8 mouse cellular contexts compared by ENCODE assay signal in the genomic region with DNA sequence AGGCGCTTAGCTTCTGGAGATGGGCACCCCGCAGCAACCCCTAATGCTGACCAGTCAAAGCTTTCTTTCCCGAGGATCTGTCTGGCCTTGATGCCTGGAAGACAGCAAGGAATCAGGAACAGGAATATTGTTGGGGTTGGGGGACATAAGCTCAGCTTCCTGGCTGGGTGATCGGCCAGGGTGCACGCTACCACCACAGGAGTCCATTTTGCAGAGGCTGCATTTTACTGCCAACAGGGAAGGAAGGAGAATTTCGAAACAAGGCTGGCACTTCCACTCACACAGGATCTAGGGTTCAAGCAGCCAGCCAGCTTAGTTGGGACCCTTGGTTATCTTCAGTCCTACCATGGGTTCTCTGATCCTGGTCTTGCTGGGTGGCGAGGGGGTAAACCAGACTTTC. TPM values are rescaled to one million over a fixed set of nuclear protein-coding genes. Genes with fewer than 3 reads are reported as not detected.
A peak's percentile ranks its signal among the peaks of the same experiment; 100 is the strongest.
DNase-seq lines count a peak whose midpoint lies in the region; ATAC-seq lines count a peak whose summit lies in the region.

No protein-coding gene starts in this region.

- 0 out of 2 replicates have a peak, but pooled peaks cover 5% of the 10 kb centered on the region for H3K27me3 ChIP-seq in heart, embryonic 15.5 days
- 0 out of 2 replicates have a peak, but pooled peaks cover 3% of the 10 kb centered on the region for H3K27me3 ChIP-seq in hindbrain, embryonic 13.5 days
- H3K27me3 ChIP-seq in midbrain, embryonic 14.5 days (ENCODE audit: control insufficient read depth, insufficient read depth, low read length), result no peaks in the 10 kb centered on the region

- peaks cover 10% of the 10 kb centered on the region for H3K4me1 ChIP-seq in heart, embryonic 15.5 days (replicated peaks)
- H3K4me1 ChIP-seq in hindbrain, embryonic 13.5 days (replicated peaks), result peaks cover 17% of the 10 kb centered on the region
- H3K4me1 ChIP-seq in midbrain, embryonic 14.5 days (ENCODE audit: control insufficient read depth, insufficient read depth, low read length), result peaks cover 8% of the 10 kb centered on the region

- no peak for ATAC-seq in heart, embryonic 15.5 days (replicated peaks; ENCODE audit: insufficient number of reproducible peaks, insufficient read depth, low FRiP score, low read depth)
- no peak for ATAC-seq in hindbrain, embryonic 13.5 days (ENCODE audit: low FRiP score)
- ATAC-seq in midbrain, embryonic 14.5 days (ENCODE audit: low FRiP score, low TSS enrichment), result no peak
- no peak for ATAC-seq in erythroblast, adult 5-6 weeks (replicated peaks; ENCODE audit: low FRiP score, poor library complexity, severe bottlenecking)
- ATAC-seq in megakaryocyte-erythroid progenitor cell, adult 5-6 weeks (replicated peaks; ENCODE audit: low FRiP score, low TSS enrichment, poor library complexity, severe bottlenecking), result no peak

- H3K9me3 ChIP-seq in heart, embryonic 15.5 days (replicated peaks), result no peaks in the 10 kb centered on the region
- no peaks in the 10 kb centered on the region for H3K9me3 ChIP-seq in hindbrain, embryonic 13.5 days
- H3K9me3 ChIP-seq in midbrain, embryonic 14.5 days (ENCODE audit: control insufficient read depth, low read length), result no peaks in the 10 kb centered on the region

- H3K9ac ChIP-seq in heart, embryonic 15.5 days, result no peak overlapping the region
- H3K9ac ChIP-seq in hindbrain, embryonic 13.5 days, result no peak overlapping the region
- H3K9ac ChIP-seq in midbrain, embryonic 14.5 days (replicated peaks; ENCODE audit: low read length), result peak overlapping the region; percentile 79; the same call in 1 of the 2 replicates

- peak overlapping the region; percentile 66 for H3K4me3 ChIP-seq in heart, embryonic 15.5 days
- peak overlapping the region; percentile 63 for H3K4me3 ChIP-seq in hindbrain, embryonic 13.5 days
- peak overlapping the region; percentile 56 for H3K4me3 ChIP-seq in midbrain, embryonic 14.5 days (replicated peaks; ENCODE audit: low read depth, low read length)

- H3K36me3 ChIP-seq in heart, embryonic 15.5 days, result peaks cover 35% of the 10 kb centered on the region
- peaks cover 54% of the 10 kb centered on the region for H3K36me3 ChIP-seq in hindbrain, embryonic 13.5 days
- peaks cover 39% of the 10 kb centered on the region for H3K36me3 ChIP-seq in midbrain, embryonic 14.5 days (ENCODE audit: control insufficient read depth, insufficient read depth, low read length)

- no peak overlapping the region for H3K27ac ChIP-seq in heart, embryonic 15.5 days
- peak overlapping the region; percentile 52; the same call in 1 of the 2 replicates for H3K27ac ChIP-seq in hindbrain, embryonic 13.5 days
- H3K27ac ChIP-seq in midbrain, embryonic 14.5 days (replicated peaks; ENCODE audit: low read depth, low read length), result peak overlapping the region; percentile 68; the same call in 1 of the 2 replicates

- H3K4me2 ChIP-seq in heart, embryonic 15.5 days, result peak overlapping the region; percentile 85
- peak overlapping the region; percentile 66 for H3K4me2 ChIP-seq in hindbrain, embryonic 13.5 days
- peak overlapping the region; percentile 70 for H3K4me2 ChIP-seq in midbrain, embryonic 14.5 days (ENCODE audit: low read length)

- 44% methylated on average over 7 of the region's 7 CpGs for WGBS in heart, embryonic 15.5 days
- 51% methylated on average over 7 of the region's 7 CpGs for WGBS in hindbrain, embryonic 13.5 days
- WGBS in midbrain, embryonic 14.5 days, result 43% methylated on average over 7 of the region's 7 CpGs

- no peak for DNase-seq in heart, postnatal 4 days
- DNase-seq in NIH3T3 (ENCODE audit: low read depth), result peak; percentile 28
- DNase-seq in midbrain, embryonic 14.5 days, result no peak
- no peak for DNase-seq in kidney, postnatal 25 days

RNA-seq across cellular contexts. Expression of a gene that starts 0.7 kb away (rescaled TPM):
- 1.1 and 2.7 TPM in 2 replicates for polyA plus RNA-seq in heart, embryonic 15.5 days (2015; fragmentation: Nextera tagmentation; extraction: Ambion mirVana)
- 1 to 10 TPM; 1.1 to 1.3 TPM for total RNA-seq in heart, postnatal 4 days (2021)
- polyA plus RNA-seq in hindbrain, embryonic 13.5 days (2015; fragmentation: Nextera tagmentation; extraction: Ambion mirVana), result 29.9 and 33.1 TPM in 2 replicates
- polyA plus RNA-seq in midbrain, embryonic 14.5 days (2014; fragmentation: Nextera tagmentation; extraction: Ambion mirVana), result 34.5 and 39.3 TPM in 2 replicates
- total RNA-seq in erythroblast, adult 5-6 weeks (2015; ENCODE audit: low replicate concordance), result 0.63 TPM in 1 of 2 replicates, not detected in the other
- total RNA-seq in erythroblast, adult 5-6 weeks (2017; ENCODE audit: low replicate concordance), result 0.84 TPM in 1 of 2 replicates, not detected in the other
- 1.0 and 2.2 TPM in 2 replicates for total RNA-seq in megakaryocyte-erythroid progenitor cell, adult 5-6 weeks (2014; fragmentation: Nextera tagmentation)
- total RNA-seq in megakaryocyte-erythroid progenitor cell, adult 5-6 weeks (2017), result 0.61 TPM in 1 of 2 replicates, not detected in the other

RNA-seq across cellular contexts. Expression of a gene that starts 14.7 kb away (rescaled TPM):
- 6.0 and 10.7 TPM in 2 replicates for polyA plus RNA-seq in heart, embryonic 15.5 days (2015; fragmentation: Nextera tagmentation; extraction: Ambion mirVana)
- 1 to 10 TPM; 8.4 to 9.0 TPM for total RNA-seq in heart, postnatal 4 days (2021)
- 10.4 and 10.6 TPM in 2 replicates for polyA plus RNA-seq in hindbrain, embryonic 13.5 days (2015; fragmentation: Nextera tagmentation; extraction: Ambion mirVana)
- 8.8 and 12.8 TPM in 2 replicates for polyA plus RNA-seq in midbrain, embryonic 14.5 days (2014; fragmentation: Nextera tagmentation; extraction: Ambion mirVana)
- 0.42 and 3.8 TPM in 2 replicates for total RNA-seq in erythroblast, adult 5-6 weeks (2015; ENCODE audit: low replicate concordance)
- total RNA-seq in erythroblast, adult 5-6 weeks (2017; ENCODE audit: low replicate concordance), result 3.0 and 3.2 TPM in 2 replicates
- 5.9 and 27.6 TPM in 2 replicates for total RNA-seq in megakaryocyte-erythroid progenitor cell, adult 5-6 weeks (2014; fragmentation: Nextera tagmentation)
- total RNA-seq in megakaryocyte-erythroid progenitor cell, adult 5-6 weeks (2017), result 7.0 and 8.6 TPM in 2 replicates

RNA-seq across cellular contexts. Expression of a gene that starts 22.4 kb away (rescaled TPM):
- polyA plus RNA-seq in heart, embryonic 15.5 days (2015; fragmentation: Nextera tagmentation; extraction: Ambion mirVana), result 9.8 and 18.2 TPM in 2 replicates
- 10 to 100 TPM; 46.2 to 54.0 TPM for total RNA-seq in heart, postnatal 4 days (2021)
- polyA plus RNA-seq in hindbrain, embryonic 13.5 days (2015; fragmentation: Nextera tagmentation; extraction: Ambion mirVana), result 19.6 and 20.0 TPM in 2 replicates
- 29.0 and 30.0 TPM in 2 replicates for polyA plus RNA-seq in midbrain, embryonic 14.5 days (2014; fragmentation: Nextera tagmentation; extraction: Ambion mirVana)
- 63.4 and 93.2 TPM in 2 replicates for total RNA-seq in erythroblast, adult 5-6 weeks (2015; ENCODE audit: low replicate concordance)
- total RNA-seq in erythroblast, adult 5-6 weeks (2017; ENCODE audit: low replicate concordance), result 40.1 and 60.1 TPM in 2 replicates
- total RNA-seq in megakaryocyte-erythroid progenitor cell, adult 5-6 weeks (2014; fragmentation: Nextera tagmentation), result 103 and 118 TPM in 2 replicates
- 81.8 and 93.1 TPM in 2 replicates for total RNA-seq in megakaryocyte-erythroid progenitor cell, adult 5-6 weeks (2017)

RNA-seq across cellular contexts. Expression of a gene that starts 52.0 kb away (rescaled TPM):
- 17.1 and 24.1 TPM in 2 replicates for polyA plus RNA-seq in heart, embryonic 15.5 days (2015; fragmentation: Nextera tagmentation; extraction: Ambion mirVana)
- total RNA-seq in heart, postnatal 4 days (2021), result 10 to 100 TPM; 11.0 to 11.2 TPM
- polyA plus RNA-seq in hindbrain, embryonic 13.5 days (2015; fragmentation: Nextera tagmentation; extraction: Ambion mirVana), result 19.7 and 20.2 TPM in 2 replicates
- polyA plus RNA-seq in midbrain, embryonic 14.5 days (2014; fragmentation: Nextera tagmentation; extraction: Ambion mirVana), result 18.5 and 19.1 TPM in 2 replicates
- 23.6 and 25.4 TPM in 2 replicates for total RNA-seq in erythroblast, adult 5-6 weeks (2015; ENCODE audit: low replicate concordance)
- total RNA-seq in erythroblast, adult 5-6 weeks (2017; ENCODE audit: low replicate concordance), result 8.8 and 30.3 TPM in 2 replicates
- total RNA-seq in megakaryocyte-erythroid progenitor cell, adult 5-6 weeks (2014; fragmentation: Nextera tagmentation), result 20.0 and 22.3 TPM in 2 replicates
- total RNA-seq in megakaryocyte-erythroid progenitor cell, adult 5-6 weeks (2017), result 27.2 and 28.2 TPM in 2 replicates
